Mouse (Mus musculus): Measurements from ENCODE around the gene Spint2. TPM values are rescaled to one million over a fixed set of nuclear protein-coding genes. Genes with fewer than 3 reads are reported as not detected.
"Not testable (repeated sequence)": the region's sequence is repeated elsewhere in the genome, so short reads cannot be mapped to it uniquely, and the experiment has no call there.

The Spint2 gene
- polyA plus RNA-seq, 1 experiment from 2014 or later = 52.3 TPM

DNA sequence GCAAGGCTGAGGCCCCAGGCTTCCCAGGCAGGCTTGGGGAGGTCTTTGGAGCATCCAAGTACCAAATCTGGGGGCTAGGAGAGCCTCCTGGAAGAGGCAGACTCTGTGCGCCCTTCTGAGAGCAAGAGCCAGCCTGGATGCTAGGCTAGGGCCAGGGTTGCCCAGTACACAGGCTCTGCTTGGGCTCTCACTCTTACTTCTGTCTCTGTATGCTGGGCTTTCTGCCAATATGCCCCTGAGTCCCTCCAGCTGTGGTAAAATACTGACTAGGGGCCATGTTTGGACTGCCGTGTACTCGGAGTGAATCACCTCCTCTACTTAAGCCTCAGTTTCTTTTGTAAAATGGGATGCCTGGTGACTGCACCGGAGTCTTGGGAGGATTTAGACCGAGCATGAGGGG lies 35.7 kb downstream of the Spint2 start:
- H3K9ac ChIP-seq (replicated peaks; ENCODE audit: low read length) = no peak overlapping the region
- ATAC-seq (ENCODE audit: low FRiP score, low TSS enrichment) = no peak
- no peak overlapping the region for H3K4me2 ChIP-seq (ENCODE audit: low read length)
- peaks cover 17% of the 10 kb centered on the region for H3K36me3 ChIP-seq (ENCODE audit: control insufficient read depth, insufficient read depth, low read length)
- H3K9me3 ChIP-seq (ENCODE audit: control insufficient read depth, low read length) = no peaks in the 10 kb centered on the region
- H3K4me1 ChIP-seq (ENCODE audit: control insufficient read depth, insufficient read depth, low read length) = no peaks in the 10 kb centered on the region
- peaks cover 17% of the 10 kb centered on the region for H3K27me3 ChIP-seq (ENCODE audit: control insufficient read depth, insufficient read depth, low read length)
- 92% methylated on average over 5 of the region's 5 CpGs for WGBS
- no peak overlapping the region for H3K27ac ChIP-seq (replicated peaks; ENCODE audit: low read depth, low read length)
- H3K4me3 ChIP-seq (replicated peaks; ENCODE audit: low read depth, low read length) = no peak overlapping the region
- DNase-seq = no peak

DNA sequence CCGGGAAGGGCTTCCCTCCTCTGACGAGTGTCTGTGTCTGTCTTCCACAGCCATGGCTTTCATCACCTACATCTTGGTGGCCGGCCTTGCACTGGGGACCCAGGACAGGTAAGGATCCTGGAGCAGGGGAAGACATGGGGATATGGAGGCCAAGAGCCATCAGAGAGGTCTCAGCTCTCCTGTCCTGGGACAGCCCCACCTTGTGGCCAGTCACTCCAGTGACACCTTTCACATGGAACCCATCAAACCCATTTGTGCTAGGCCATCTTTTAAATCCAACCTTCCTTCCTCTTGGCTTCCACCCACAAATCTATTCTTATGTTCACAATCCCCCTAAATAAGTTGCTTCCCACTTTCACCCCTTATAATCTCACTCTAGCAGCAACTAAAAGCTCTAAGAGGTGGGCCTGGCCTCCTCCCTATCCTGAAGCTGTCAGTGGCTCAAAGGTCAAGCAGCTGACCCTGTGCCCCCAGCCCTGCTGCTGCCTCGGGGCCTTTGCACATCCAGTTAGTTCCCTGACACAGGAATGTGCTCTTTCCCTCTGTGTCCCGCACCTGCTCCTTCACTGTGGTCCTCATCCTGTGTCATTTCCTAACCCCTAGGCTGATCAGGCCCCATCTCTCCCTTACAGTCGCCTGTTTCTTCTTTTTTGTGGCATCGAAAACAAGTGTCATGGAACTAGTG lies 36.8 kb downstream of the Spint2 start:
- no peak overlapping the region for H3K27ac ChIP-seq (replicated peaks; ENCODE audit: low read depth, low read length)
- no peak overlapping the region for H3K4me2 ChIP-seq (ENCODE audit: low read length)
- H3K4me1 ChIP-seq (ENCODE audit: control insufficient read depth, insufficient read depth, low read length) = no peaks in the 10 kb centered on the region
- ATAC-seq (ENCODE audit: low FRiP score, low TSS enrichment) (no peak), DNase-seq (peak; percentile 28)
- 84% methylated on average over 7 of the region's 7 CpGs for WGBS
- no peaks in the 10 kb centered on the region for H3K9me3 ChIP-seq (ENCODE audit: control insufficient read depth, low read length)
- no peak overlapping the region for H3K4me3 ChIP-seq (replicated peaks; ENCODE audit: low read depth, low read length)
- peaks cover 17% of the 10 kb centered on the region for H3K27me3 ChIP-seq (ENCODE audit: control insufficient read depth, insufficient read depth, low read length)
- H3K36me3 ChIP-seq (ENCODE audit: control insufficient read depth, insufficient read depth, low read length) = peaks cover 17% of the 10 kb centered on the region
- H3K9ac ChIP-seq (replicated peaks; ENCODE audit: low read length) = no peak overlapping the region

DNA sequence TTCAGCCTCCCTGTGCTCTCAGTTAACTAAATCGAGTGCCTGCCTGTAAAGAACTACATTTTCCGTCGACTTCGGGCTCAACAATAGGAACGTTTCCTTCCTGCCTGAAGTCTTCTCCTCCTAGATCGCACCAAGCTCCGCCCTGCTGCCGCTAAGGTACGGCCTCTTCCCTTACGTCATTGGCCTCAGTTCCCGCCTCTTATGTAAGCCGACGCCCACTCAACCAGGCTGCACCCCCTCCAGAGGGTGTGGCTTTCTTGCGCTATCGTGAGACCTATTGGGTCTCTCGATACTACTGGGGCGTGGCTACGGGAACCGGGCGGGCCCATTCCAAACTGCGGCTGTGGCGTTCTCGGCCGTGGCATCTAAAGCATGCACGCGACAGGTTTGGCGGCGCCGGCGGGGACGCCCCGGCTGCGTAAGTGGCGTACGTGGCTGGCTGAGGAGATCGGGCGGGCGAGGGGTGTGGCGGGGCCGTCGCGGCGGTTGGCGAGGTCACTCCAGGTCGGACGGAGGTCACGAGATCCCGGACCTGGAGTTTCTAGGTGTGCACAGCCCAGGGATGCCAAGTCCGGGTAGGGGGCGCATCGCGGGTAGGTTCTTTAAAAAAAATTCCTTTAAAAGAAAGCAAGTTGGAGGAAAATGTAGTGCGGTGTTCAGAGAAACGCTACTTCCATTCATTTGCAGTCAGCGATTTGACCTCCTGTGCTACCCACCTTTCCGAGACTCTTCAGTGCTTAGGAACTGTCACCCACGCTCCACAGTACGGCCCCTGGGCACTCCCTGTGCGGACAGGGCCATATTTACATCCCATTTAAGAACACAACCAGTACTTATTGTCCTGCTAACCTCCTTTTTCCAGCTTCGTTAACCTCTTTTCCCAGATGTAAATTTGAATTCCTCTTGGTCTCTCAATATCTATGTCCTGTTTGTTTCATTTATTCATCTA lies 43.4 kb downstream of the Spint2 start, which contains the start of gene Yif1b:
Gene Yif1b (plus strand): TSS at position 311 of the 949 bp plus-strand sequence.
- H3K36me3 ChIP-seq (ENCODE audit: control insufficient read depth, insufficient read depth, low read length) = no peaks in the 10 kb centered on the region
- H3K4me3 ChIP-seq (replicated peaks; ENCODE audit: low read depth, low read length) = peak within 1 kb of the TSS; percentile 68
- peak; percentile 99 for DNase-seq
- H3K9ac ChIP-seq (replicated peaks; ENCODE audit: low read length) = peak within 1 kb of the TSS; percentile 65
- H3K9me3 ChIP-seq (ENCODE audit: control insufficient read depth, low read length) = no peaks in the 10 kb centered on the region
- H3K4me1 ChIP-seq (ENCODE audit: control insufficient read depth, insufficient read depth, low read length) = 0 out of 2 replicates have a peak, but pooled peaks cover 4% of the 10 kb centered on the region
- under 1% methylated on average over 60 of the region's 60 CpGs for WGBS
- peaks cover 7% of the 10 kb centered on the region; the same call in 1 of the 2 replicates for H3K27me3 ChIP-seq (ENCODE audit: control insufficient read depth, insufficient read depth, low read length)
- H3K4me2 ChIP-seq (ENCODE audit: low read length) = peak within 1 kb of the TSS; percentile 79
- H3K27ac ChIP-seq (replicated peaks; ENCODE audit: low read depth, low read length) = peak within 1 kb of the TSS; percentile 87
- peak; percentile 98 for ATAC-seq (ENCODE audit: low FRiP score, low TSS enrichment)

DNA sequence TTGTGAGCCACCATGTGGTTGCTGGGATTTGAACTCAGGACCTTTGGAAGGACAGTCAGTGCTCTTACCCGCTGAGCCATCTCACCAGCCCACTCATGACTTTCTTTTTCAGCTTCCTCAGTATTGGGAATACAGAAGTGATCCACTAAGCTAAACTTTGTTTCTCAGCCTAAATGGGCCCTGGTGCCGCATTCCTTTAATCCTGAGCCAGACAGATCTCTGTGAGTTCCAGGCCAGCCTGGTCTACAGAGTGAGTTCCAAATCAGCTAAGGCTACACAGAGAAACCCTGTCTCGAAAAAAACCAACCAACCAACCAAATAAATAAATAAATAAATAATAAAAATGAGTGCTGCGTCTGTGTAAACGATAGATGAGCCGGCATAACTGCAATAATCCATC lies 44.1 kb downstream of the Spint2 start:
- WGBS = 32% methylated on average over 6 of the region's 6 CpGs
- not testable (repeated sequence) for H3K36me3 ChIP-seq (ENCODE audit: control insufficient read depth, insufficient read depth, low read length); H3K9me3 ChIP-seq (ENCODE audit: control insufficient read depth, low read length); H3K9ac ChIP-seq (replicated peaks; ENCODE audit: low read length); H3K4me1 ChIP-seq (ENCODE audit: control insufficient read depth, insufficient read depth, low read length)
- Histone ChIP-seq H3K27ac (replicated peaks; ENCODE audit: low read depth, low read length) (peak overlapping the region; percentile 87), H3K27me3 (ENCODE audit: control insufficient read depth, insufficient read depth, low read length) (peaks cover 12% of the 10 kb centered on the region), H3K4me2 (ENCODE audit: low read length) (peak overlapping the region; percentile 79), H3K4me3 (replicated peaks; ENCODE audit: low read depth, low read length) (peak overlapping the region; percentile 68)
- DNase-seq (peak; percentile 34), ATAC-seq (ENCODE audit: low FRiP score, low TSS enrichment) (peak; percentile 8; the same call in 1 of the 2 replicates)

DNA sequence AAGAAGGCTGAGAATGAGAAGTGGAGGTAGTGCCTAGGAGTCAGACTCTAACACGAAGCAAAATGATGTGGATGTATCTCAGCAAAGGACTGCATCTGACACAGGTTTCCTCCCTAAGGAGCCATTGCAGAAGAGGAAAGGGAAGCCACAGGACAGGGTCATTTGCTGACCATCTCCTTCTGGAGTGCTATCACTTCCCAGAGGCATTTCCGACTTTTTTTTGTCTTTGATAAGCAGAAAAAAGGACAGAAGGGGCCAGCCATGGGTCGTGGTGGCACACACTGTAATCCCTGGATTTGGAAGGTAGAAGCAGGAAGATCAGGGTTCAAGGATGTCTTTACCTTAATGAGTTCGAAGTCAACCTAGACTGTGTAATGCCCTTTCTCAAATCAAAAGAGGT lies 45.1 kb downstream of the Spint2 start:
- 0 out of 2 replicates have a peak, but pooled peaks cover 7% of the 10 kb centered on the region for H3K4me1 ChIP-seq (ENCODE audit: control insufficient read depth, insufficient read depth, low read length)
- peaks cover 22% of the 10 kb centered on the region for H3K27me3 ChIP-seq (ENCODE audit: control insufficient read depth, insufficient read depth, low read length)
- H3K9ac ChIP-seq (replicated peaks; ENCODE audit: low read length) = no peak overlapping the region
- no peak overlapping the region for H3K4me2 ChIP-seq (ENCODE audit: low read length)
- no peak for ATAC-seq (ENCODE audit: low FRiP score, low TSS enrichment)
- no peak overlapping the region for H3K4me3 ChIP-seq (replicated peaks; ENCODE audit: low read depth, low read length)
- WGBS = 89% methylated on average over 4 of the region's 4 CpGs
- H3K9me3 ChIP-seq (ENCODE audit: control insufficient read depth, low read length) = no peaks in the 10 kb centered on the region
- no peaks in the 10 kb centered on the region for H3K36me3 ChIP-seq (ENCODE audit: control insufficient read depth, insufficient read depth, low read length)
- no peak for DNase-seq
- no peak overlapping the region for H3K27ac ChIP-seq (replicated peaks; ENCODE audit: low read depth, low read length)

DNA sequence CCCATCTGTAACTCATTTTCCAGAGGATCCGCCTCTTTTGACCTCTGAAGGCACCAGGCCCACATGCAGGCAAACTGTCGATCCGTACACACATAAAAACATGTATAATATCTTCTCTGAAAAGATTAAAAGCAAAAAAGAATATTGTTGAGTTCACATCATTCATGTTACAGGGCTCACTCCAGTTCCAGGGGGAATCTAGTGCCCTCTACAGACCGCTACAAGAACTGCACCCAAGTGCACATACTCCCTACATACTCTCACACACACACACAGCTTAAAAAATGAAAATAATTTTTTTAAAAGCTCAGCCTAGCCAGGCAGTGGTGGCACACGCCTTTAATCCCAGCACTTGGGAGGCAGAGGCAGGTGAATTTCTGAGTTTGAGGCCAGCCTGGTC lies 47.1 kb downstream of the Spint2 start:
- no peak overlapping the region for H3K27ac ChIP-seq (replicated peaks; ENCODE audit: low read depth, low read length)
- 78% methylated on average over 5 of the region's 5 CpGs for WGBS

DNA sequence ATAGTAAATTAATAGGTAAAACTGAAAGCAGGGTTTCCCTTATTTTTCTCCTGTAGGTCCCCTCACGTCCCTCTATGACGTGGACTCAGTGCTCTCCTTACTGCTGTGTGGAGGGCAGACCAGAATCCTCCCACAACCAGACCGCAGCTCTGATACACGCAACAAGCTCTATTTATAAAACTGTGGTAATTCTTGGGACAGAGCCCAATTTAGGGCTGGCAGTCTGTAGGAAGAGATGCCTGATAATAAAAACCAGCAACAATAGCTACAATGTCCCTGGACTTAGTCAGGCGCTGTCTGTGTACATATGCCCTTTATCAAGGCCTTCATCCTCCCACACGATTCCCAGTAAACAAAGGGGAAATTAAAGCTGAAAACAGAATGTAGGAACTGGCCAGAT lies 48.0 kb downstream of the Spint2 start:
- Histone ChIP-seq H3K27ac (replicated peaks; ENCODE audit: low read depth, low read length) (no peak overlapping the region), H3K36me3 (ENCODE audit: control insufficient read depth, insufficient read depth, low read length) (no peaks in the 10 kb centered on the region), H3K4me2 (ENCODE audit: low read length) (no peak overlapping the region), H3K4me1 (ENCODE audit: control insufficient read depth, insufficient read depth, low read length) (0 out of 2 replicates have a peak, but pooled peaks cover 4% of the 10 kb centered on the region), H3K9ac (replicated peaks; ENCODE audit: low read length) (no peak overlapping the region), H3K9me3 (ENCODE audit: control insufficient read depth, low read length) (no peaks in the 10 kb centered on the region), H3K4me3 (replicated peaks; ENCODE audit: low read depth, low read length) (no peak overlapping the region), H3K27me3 (ENCODE audit: control insufficient read depth, insufficient read depth, low read length) (peaks cover 40% of the 10 kb centered on the region)
- WGBS = 81% methylated on average over 6 of the region's 6 CpGs
- ATAC-seq (ENCODE audit: low FRiP score, low TSS enrichment) = no peak
- no peak for DNase-seq

More for the DNA sequence above, 47.1 kb downstream of the Spint2 start:
- DNase-seq (no peak), ATAC-seq (ENCODE audit: low FRiP score, low TSS enrichment) (no peak)
- H3K4me2 ChIP-seq (ENCODE audit: low read length) = no peak overlapping the region
- H3K9me3 ChIP-seq (ENCODE audit: control insufficient read depth, low read length) = no peaks in the 10 kb centered on the region
- 0 out of 2 replicates have a peak, but pooled peaks cover 7% of the 10 kb centered on the region for H3K4me1 ChIP-seq (ENCODE audit: control insufficient read depth, insufficient read depth, low read length)
- H3K4me3 ChIP-seq (replicated peaks; ENCODE audit: low read depth, low read length) = no peak overlapping the region
- peaks cover 36% of the 10 kb centered on the region for H3K27me3 ChIP-seq (ENCODE audit: control insufficient read depth, insufficient read depth, low read length)
- no peaks in the 10 kb centered on the region for H3K36me3 ChIP-seq (ENCODE audit: control insufficient read depth, insufficient read depth, low read length)
- no peak overlapping the region for H3K9ac ChIP-seq (replicated peaks; ENCODE audit: low read length)

DNA sequence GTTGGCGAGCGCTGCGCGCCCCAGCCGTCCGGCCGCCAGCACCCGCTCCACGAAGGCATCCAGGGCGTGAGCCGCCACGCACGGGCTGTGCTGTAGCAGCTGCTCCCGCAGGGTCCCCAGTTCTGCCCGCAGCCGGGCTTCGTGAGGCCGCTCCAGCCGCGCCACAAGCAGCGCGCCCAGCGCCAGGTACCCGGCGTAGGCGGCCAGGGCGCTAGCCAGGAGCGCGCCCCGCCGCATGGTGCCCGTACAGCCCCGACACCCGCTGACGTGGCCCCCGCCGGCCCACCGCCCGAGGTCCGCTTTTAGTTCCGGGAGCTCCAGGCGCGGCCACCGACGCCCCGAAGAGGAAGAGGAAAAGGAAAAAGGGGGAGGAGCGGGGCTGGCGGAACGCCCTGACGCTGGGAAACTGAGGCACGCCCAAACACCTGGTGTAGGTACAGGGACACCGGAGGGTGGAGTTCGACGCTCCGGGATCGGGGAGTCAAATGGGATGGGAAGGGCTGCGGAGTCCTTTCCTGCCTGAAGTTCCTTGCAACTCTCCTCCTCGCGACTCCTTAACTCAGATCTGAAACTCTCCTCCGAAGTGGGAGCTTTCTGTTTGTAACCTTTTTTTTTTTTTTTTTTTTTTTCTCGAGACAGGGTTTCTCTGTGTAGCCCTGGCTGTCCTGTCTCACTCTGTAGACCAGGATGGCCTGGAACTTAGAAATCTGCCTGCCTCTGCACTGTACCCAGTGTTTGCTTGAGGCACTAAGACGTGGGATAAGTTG lies 49.3 kb downstream of the Spint2 start, which contains the start of gene Kcnk6:
Gene Kcnk6 (minus strand): TSS at position 269 of the 767 bp plus-strand sequence.
- Histone ChIP-seq H3K27me3 (ENCODE audit: control insufficient read depth, insufficient read depth, low read length) (peaks cover 40% of the 10 kb centered on the region), H3K27ac (replicated peaks; ENCODE audit: low read depth, low read length) (no peak within 1 kb of the TSS), H3K9me3 (ENCODE audit: control insufficient read depth, low read length) (no peaks in the 10 kb centered on the region), H3K4me2 (ENCODE audit: low read length) (peak within 1 kb of the TSS; percentile 75), H3K9ac (replicated peaks; ENCODE audit: low read length) (peak within 1 kb of the TSS; percentile 62), H3K4me1 (ENCODE audit: control insufficient read depth, insufficient read depth, low read length) (0 out of 2 replicates have a peak, but pooled peaks cover 3% of the 10 kb centered on the region), H3K36me3 (ENCODE audit: control insufficient read depth, insufficient read depth, low read length) (no peaks in the 10 kb centered on the region), H3K4me3 (replicated peaks; ENCODE audit: low read depth, low read length) (peak within 1 kb of the TSS; percentile 40)
- WGBS = 3% methylated on average over 62 of the region's 62 CpGs
- no peak for ATAC-seq (ENCODE audit: low FRiP score, low TSS enrichment)
- peak; percentile 42 for DNase-seq
